Mouse (Mus musculus): ENCODE results near the gene Cpsf7. TPM values are rescaled to one million over a fixed set of nuclear protein-coding genes. Genes with fewer than 3 reads are reported as not detected.

Gene Cpsf7
- polyA plus RNA-seq, 1 experiment from 2014 or later, result 47.5 TPM

DNA sequence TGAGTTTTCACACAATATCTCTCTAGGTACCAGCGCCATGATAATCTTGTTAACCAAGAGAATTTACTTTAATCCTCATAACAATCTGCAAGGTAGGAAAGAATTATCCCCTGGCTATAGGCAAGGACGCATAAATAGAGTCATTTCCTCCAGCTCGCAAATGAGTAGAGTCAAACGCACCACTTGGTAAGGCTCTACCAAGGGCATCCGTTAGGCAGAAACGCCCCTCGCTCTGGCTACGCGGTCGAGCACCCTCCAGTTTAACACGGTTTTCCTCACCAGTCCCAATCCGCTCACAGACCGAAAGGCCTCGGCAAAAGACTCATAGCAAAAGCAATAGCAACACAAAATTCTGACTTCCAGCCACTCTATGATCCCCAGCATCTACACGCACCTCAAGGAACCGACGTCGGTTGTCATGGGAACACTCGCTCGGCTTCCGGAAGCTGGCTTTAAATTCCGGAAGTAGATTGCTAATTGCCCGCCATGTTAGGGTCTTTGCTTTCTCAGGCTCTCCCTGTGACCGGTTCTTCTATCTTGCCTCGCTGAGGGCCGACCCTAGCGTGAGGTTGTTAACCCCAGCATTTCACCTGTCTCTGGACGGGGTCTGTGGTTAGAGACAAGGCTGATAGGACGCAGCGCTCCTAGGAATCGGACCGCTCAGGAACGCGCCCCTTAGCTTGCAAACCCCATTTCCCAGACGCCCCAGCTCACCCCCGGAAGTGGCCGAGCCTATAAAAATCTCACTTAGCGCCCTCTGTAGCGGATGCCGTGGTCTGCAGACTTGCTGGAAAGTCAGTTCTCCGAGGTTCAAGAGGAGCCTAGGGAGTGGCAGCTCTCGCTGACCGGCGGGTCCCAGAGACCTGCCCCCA, 51.9 kb downstream of the Cpsf7 start, which contains the start of the genes Cyb561a3 and Tmem138:
Gene Cyb561a3 (plus strand): TSS at position 483 of the 872 bp plus-strand sequence.
Gene Tmem138 (minus strand): TSS at position 673 of the 872 bp plus-strand sequence.
- Histone ChIP-seq H3K4me2 (replicated peaks; ENCODE audit: low read depth, low read length) (peak within 1 kb of the TSS; percentile 87), H3K9ac (replicated peaks; ENCODE audit: low read length) (peak within 1 kb of the TSS; percentile 87), H3K36me3 (ENCODE audit: insufficient read depth, low read length) (peaks cover 20% of the 10 kb centered on the region), H3K27me3 (ENCODE audit: insufficient read depth, low read length) (no peaks in the 10 kb centered on the region), H3K4me3 (ENCODE audit: low read length) (peak within 1 kb of the TSS; percentile 64), H3K27ac (ENCODE audit: low read length) (peak within 1 kb of the TSS; percentile 95), H3K4me1 (ENCODE audit: insufficient read depth, low read length) (peaks cover 15% of the 10 kb centered on the region), H3K9me3 (ENCODE audit: low read length) (no peaks in the 10 kb centered on the region)
- ATAC-seq (ENCODE audit: low FRiP score, low TSS enrichment), result peak; percentile 97
- under 1% methylated on average over 44 of the region's 44 CpGs for WGBS

- H3K9ac ChIP-seq (replicated peaks; ENCODE audit: low read length), result no peak overlapping the region
- H3K4me2 ChIP-seq (replicated peaks; ENCODE audit: low read depth, low read length), result no peak overlapping the region
- 78% methylated on average over 3 of the region's 3 CpGs for WGBS
- no peak for ATAC-seq (ENCODE audit: low FRiP score, low TSS enrichment)
- no peaks in the 10 kb centered on the region for H3K27me3 ChIP-seq (ENCODE audit: insufficient read depth, low read length)
- peaks cover under 1% of the 10 kb centered on the region; the same call in 1 of the 2 replicates for H3K36me3 ChIP-seq (ENCODE audit: insufficient read depth, low read length)
- H3K4me1 ChIP-seq (ENCODE audit: insufficient read depth, low read length), result peaks cover 15% of the 10 kb centered on the region
- no peak overlapping the region for H3K27ac ChIP-seq (ENCODE audit: low read length)
- H3K9me3 ChIP-seq (ENCODE audit: low read length), result no peaks in the 10 kb centered on the region
- H3K4me3 ChIP-seq (ENCODE audit: low read length), result no peak overlapping the region
Observed at GRCm38 (mm10) chr19:10580102-10580501, 55.0 kb downstream of the Cpsf7 start.

DNA sequence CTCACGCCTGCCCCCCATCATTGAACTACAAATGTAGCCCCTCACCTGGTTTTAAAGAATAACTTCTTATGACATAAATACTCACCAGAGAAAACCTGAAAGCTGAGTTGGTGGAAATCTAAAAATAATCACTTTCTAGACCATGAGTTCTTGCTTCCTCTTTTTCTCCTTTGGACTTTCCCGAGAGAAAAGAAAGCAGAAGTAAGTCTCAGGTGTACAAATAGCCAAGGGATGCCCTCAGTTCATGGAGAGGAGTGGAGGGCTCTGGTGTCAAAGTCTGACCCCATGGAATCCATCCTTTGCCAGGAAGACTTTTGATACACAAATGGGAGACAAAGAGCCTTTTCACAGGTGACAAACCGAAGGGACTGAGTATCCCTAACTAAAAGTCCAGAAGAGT, 55.7 kb downstream of the Cpsf7 start:
- H3K4me1 ChIP-seq (ENCODE audit: insufficient read depth, low read length), result peaks cover 15% of the 10 kb centered on the region
- no peak overlapping the region for H3K4me3 ChIP-seq (ENCODE audit: low read length)
- 83% methylated on average over 3 of the region's 3 CpGs for WGBS
- no peak overlapping the region for H3K4me2 ChIP-seq (replicated peaks; ENCODE audit: low read depth, low read length)
- H3K9me3 ChIP-seq (ENCODE audit: low read length), result no peaks in the 10 kb centered on the region
- no peaks in the 10 kb centered on the region for H3K36me3 ChIP-seq (ENCODE audit: insufficient read depth, low read length)
- ATAC-seq (ENCODE audit: low FRiP score, low TSS enrichment), result no peak
- H3K27ac ChIP-seq (ENCODE audit: low read length), result no peak overlapping the region
- H3K27me3 ChIP-seq (ENCODE audit: insufficient read depth, low read length), result no peaks in the 10 kb centered on the region
- H3K9ac ChIP-seq (replicated peaks; ENCODE audit: low read length), result no peak overlapping the region

DNA sequence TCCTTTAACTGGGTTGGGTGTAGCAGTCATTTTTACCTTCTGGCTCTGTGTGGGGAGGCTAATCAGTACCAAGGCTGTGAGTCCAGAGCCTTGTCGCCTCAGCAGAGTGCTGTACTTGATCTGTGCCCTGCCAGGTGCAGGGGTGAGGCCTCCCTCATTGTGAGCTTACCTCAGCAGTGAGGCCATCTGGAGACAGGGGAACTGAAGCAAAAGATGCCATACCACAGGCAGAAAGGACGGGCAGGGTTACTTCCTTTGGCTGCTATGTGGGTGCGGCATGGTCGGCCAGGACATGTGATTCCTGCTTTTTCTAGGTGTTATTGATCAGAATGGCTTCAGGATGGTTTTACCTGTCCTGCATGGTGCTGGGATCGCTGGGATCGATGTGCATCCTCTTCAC, 56.9 kb downstream of the Cpsf7 start:
- Histone ChIP-seq H3K4me3 (ENCODE audit: low read length) (no peak overlapping the region), H3K36me3 (ENCODE audit: insufficient read depth, low read length) (no peaks in the 10 kb centered on the region)
- 82% methylated on average over 6 of the region's 6 CpGs for WGBS

DNA sequence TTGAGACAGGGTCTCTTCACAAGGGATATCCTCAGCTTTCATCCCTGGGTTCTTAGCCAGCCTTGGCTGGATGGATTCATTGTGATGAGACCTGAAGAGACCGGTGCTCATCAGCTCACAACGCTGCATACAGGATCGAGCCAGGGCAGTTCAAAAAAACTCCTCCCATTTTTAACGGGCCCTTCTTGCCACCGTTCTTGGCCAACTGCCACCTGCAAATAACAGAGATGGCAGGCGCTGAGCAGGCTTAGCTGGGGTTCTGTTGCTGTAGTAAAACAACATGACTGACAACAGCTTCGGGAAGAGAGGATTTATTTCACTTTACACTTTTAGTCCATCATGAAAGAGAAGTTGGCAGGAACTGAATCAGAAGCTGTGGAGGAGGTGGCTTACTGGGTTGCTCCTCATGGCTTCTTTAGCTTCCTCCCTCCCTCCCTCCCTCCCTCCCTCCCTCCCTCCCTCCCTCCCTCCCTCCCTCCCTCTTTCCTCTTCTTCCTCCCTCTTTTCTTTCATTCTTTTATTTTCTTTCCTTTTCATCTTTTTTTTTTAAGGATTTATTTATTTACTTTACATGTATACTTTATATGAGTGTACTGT, 58.6 kb downstream of the Cpsf7 start:
- no peaks in the 10 kb centered on the region for H3K9me3 ChIP-seq (ENCODE audit: low read length)
- H3K4me2 ChIP-seq (replicated peaks; ENCODE audit: low read depth, low read length), result no peak overlapping the region
- 59% methylated on average over 7 of the region's 7 CpGs for WGBS
- H3K36me3 ChIP-seq (ENCODE audit: insufficient read depth, low read length), result no peaks in the 10 kb centered on the region
- H3K27me3 ChIP-seq (ENCODE audit: insufficient read depth, low read length), result no peaks in the 10 kb centered on the region
- no peaks in the 10 kb centered on the region; the same call in 1 of the 2 replicates for H3K4me1 ChIP-seq (ENCODE audit: insufficient read depth, low read length)
- H3K27ac ChIP-seq (ENCODE audit: low read length), result no peak overlapping the region
- ATAC-seq (ENCODE audit: low FRiP score, low TSS enrichment), result no peak
- no peak overlapping the region for H3K4me3 ChIP-seq (ENCODE audit: low read length)
- H3K9ac ChIP-seq (replicated peaks; ENCODE audit: low read length), result no peak overlapping the region

More for the DNA sequence above, 56.9 kb downstream of the Cpsf7 start:
- Histone ChIP-seq H3K4me2 (replicated peaks; ENCODE audit: low read depth, low read length) (no peak overlapping the region), H3K4me1 (ENCODE audit: insufficient read depth, low read length) (peaks cover 10% of the 10 kb centered on the region), H3K9ac (replicated peaks; ENCODE audit: low read length) (no peak overlapping the region), H3K27ac (ENCODE audit: low read length) (no peak overlapping the region), H3K27me3 (ENCODE audit: insufficient read depth, low read length) (no peaks in the 10 kb centered on the region), H3K9me3 (ENCODE audit: low read length) (no peaks in the 10 kb centered on the region)
- ATAC-seq (ENCODE audit: low FRiP score, low TSS enrichment), result no peak

DNA sequence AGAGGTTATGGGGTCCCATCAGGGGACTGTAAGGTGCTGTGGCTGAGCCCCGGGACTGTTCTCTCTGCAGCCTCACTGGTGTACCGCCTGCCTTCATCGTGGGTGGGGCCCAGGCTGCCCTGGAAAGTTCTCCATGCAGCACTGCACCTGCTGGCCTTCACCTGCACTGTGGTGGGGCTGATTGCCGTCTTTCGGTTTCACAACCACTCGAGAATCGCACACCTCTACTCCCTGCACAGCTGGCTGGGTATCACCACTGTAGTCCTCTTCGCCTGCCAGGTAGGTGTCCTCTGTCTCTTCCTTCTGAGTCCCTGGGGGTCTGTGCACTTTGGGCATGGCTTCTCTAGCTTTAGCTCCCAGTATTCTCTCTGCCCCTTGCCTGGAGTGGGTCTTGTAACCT, 60.0 kb downstream of the Cpsf7 start:
- Histone ChIP-seq H3K9ac (replicated peaks; ENCODE audit: low read length) (no peak overlapping the region), H3K36me3 (ENCODE audit: insufficient read depth, low read length) (no peaks in the 10 kb centered on the region), H3K9me3 (ENCODE audit: low read length) (no peaks in the 10 kb centered on the region), H3K27me3 (ENCODE audit: insufficient read depth, low read length) (no peaks in the 10 kb centered on the region), H3K4me3 (ENCODE audit: low read length) (no peak overlapping the region), H3K4me2 (replicated peaks; ENCODE audit: low read depth, low read length) (no peak overlapping the region), H3K4me1 (ENCODE audit: insufficient read depth, low read length) (no peaks in the 10 kb centered on the region), H3K27ac (ENCODE audit: low read length) (no peak overlapping the region)
- 84% methylated on average over 8 of the region's 8 CpGs for WGBS
- peak; percentile 27; the same call in 1 of the 2 replicates for ATAC-seq (ENCODE audit: low FRiP score, low TSS enrichment)

DNA sequence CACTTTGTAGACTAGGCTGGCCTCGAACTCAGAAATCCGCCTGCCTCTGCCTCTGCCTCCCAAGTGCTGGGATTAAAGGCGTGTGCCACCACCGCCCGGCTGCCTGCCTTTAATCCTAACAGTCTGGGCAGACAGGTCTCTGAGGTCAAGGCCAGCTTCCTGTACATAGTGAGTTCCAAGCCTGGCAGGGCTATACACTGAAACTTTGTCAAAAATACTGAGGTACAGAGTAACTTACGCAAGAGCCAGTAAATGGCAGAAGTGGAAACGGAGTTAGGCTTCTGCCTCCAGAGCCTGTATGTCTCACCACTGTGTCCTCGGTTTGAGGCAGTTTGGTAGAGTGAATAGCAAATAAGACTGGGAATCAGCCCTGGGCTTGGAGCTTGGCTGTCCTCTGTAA, 62.2 kb downstream of the Cpsf7 start:
- Histone ChIP-seq H3K9me3 (ENCODE audit: low read length) (no peaks in the 10 kb centered on the region), H3K36me3 (ENCODE audit: insufficient read depth, low read length) (0 out of 2 replicates have a peak, but pooled peaks cover 3% of the 10 kb centered on the region), H3K27me3 (ENCODE audit: insufficient read depth, low read length) (no peaks in the 10 kb centered on the region), H3K27ac (ENCODE audit: low read length) (no peak overlapping the region), H3K9ac (replicated peaks; ENCODE audit: low read length) (no peak overlapping the region), H3K4me2 (replicated peaks; ENCODE audit: low read depth, low read length) (no peak overlapping the region), H3K4me1 (ENCODE audit: insufficient read depth, low read length) (no peaks in the 10 kb centered on the region), H3K4me3 (ENCODE audit: low read length) (no peak overlapping the region)
- no peak for ATAC-seq (ENCODE audit: low FRiP score, low TSS enrichment)
- 91% methylated on average over 7 of the region's 8 CpGs for WGBS

GRCm38 (mm10) chr19:10589127-10589857, 64.2 kb downstream of the Cpsf7 start:
- Histone ChIP-seq H3K4me3 (ENCODE audit: low read length) (no peak overlapping the region), H3K9ac (replicated peaks; ENCODE audit: low read length) (no peak overlapping the region), H3K27ac (ENCODE audit: low read length) (no peak overlapping the region), H3K27me3 (ENCODE audit: insufficient read depth, low read length) (no peaks in the 10 kb centered on the region), H3K9me3 (ENCODE audit: low read length) (no peaks in the 10 kb centered on the region), H3K4me2 (replicated peaks; ENCODE audit: low read depth, low read length) (no peak overlapping the region), H3K36me3 (ENCODE audit: insufficient read depth, low read length) (peaks cover 12% of the 10 kb centered on the region; the same call in 1 of the 2 replicates), H3K4me1 (ENCODE audit: insufficient read depth, low read length) (no peaks in the 10 kb centered on the region)
- 67% methylated on average over 5 of the region's 5 CpGs for WGBS
- no peak for ATAC-seq (ENCODE audit: low FRiP score, low TSS enrichment)

DNA sequence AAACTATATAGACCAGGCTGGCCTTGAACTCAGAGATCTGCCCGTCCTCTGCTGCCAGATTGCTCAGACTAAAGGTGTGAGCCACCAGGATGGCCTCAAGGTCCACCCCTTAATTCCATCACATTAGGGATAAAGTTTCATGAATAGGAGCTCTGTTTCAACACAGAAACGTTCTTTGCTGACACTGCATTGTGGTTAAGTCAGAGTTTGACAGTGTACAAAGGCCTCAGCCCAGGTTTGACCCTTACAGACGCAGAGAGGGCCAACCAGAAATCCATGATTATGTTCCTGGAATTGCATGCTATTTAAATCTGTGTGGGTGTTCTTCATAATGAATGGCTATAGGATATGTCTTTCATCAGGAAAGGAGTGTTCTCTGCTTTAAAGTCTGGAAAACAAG, 65.2 kb downstream of the Cpsf7 start:
- Histone ChIP-seq H3K27ac (ENCODE audit: low read length) (no peak overlapping the region), H3K36me3 (ENCODE audit: insufficient read depth, low read length) (peaks cover 19% of the 10 kb centered on the region), H3K4me1 (ENCODE audit: insufficient read depth, low read length) (no peaks in the 10 kb centered on the region), H3K4me2 (replicated peaks; ENCODE audit: low read depth, low read length) (no peak overlapping the region), H3K9me3 (ENCODE audit: low read length) (no peaks in the 10 kb centered on the region), H3K4me3 (ENCODE audit: low read length) (no peak overlapping the region), H3K9ac (replicated peaks; ENCODE audit: low read length) (no peak overlapping the region), H3K27me3 (ENCODE audit: insufficient read depth, low read length) (no peaks in the 10 kb centered on the region)
- 72% methylated on average over 3 of the region's 3 CpGs for WGBS
- ATAC-seq (ENCODE audit: low FRiP score, low TSS enrichment), result no peak

All from kidney, embryonic 16.5 days (tissue).